Mouse (Mus musculus) lung, postnatal 0 days (tissue): ENCODE results near the gene Wasf2. TPM values are rescaled to one million over a fixed set of nuclear protein-coding genes. Genes with fewer than 3 reads are reported as not detected.
A peak's percentile ranks its signal among the peaks of the same experiment; 100 is the strongest.

Experiments
- ATAC-seq: fragments of 200-750 bp; cut with Nextera tagmentation; 2 replicates; pipeline ENCODE4 v1.8.0; 2017; ENCODE audit warnings: moderate library complexity
- DNase-seq: peaks from one replicate; pipeline ENCODE4 v3.0.0-alpha.2; 2016; ENCODE audit warnings: low spot score
- H3K27ac ChIP-seq: fragments of 300-500 bp; sonication (generic); 2 replicates; pipeline ENCODE4 v1.5.1; 2014; ENCODE audit warnings: antibody characterized with exemption, mild to moderate bottlenecking, low read length, mixed read lengths
- H3K27me3 ChIP-seq: fragments of 300-500 bp; sonication (generic); replicated peaks from 2 replicates; pipeline ENCODE4 v1.6.1; 2014; ENCODE audit warnings: low read length, mixed read lengths; ENCODE audit not compliant: insufficient read depth
- H3K36me3 ChIP-seq: fragments of 300-500 bp; sonication (generic); 2 replicates; pipeline ENCODE4 v1.6.1; 2014; ENCODE audit warnings: low read length, mixed read lengths; ENCODE audit not compliant: insufficient read depth
- H3K4me1 ChIP-seq: fragments of 300-500 bp; sonication (generic); 2 replicates; pipeline ENCODE4 v1.6.1; 2014; ENCODE audit warnings: antibody characterized with exemption, low read depth, low read length, mixed read lengths; ENCODE audit not compliant: insufficient read depth
- H3K4me2 ChIP-seq: fragments of 300-500 bp; sonication (generic); replicated peaks from 2 replicates; pipeline ENCODE4 v1.6.1; 2014; ENCODE audit warnings: low read depth, mild to moderate bottlenecking, low read length, moderate library complexity, mixed read lengths
- H3K4me3 ChIP-seq: fragments of 300-500 bp; sonication (generic); 2 replicates; pipeline ENCODE4 v1.5.1; 2014; ENCODE audit warnings: low read depth, low read length
- H3K9ac ChIP-seq: fragments of 300-500 bp; sonication (generic); replicated peaks from 2 replicates; pipeline ENCODE4 v1.6.1; 2014; ENCODE audit warnings: low read depth, mild to moderate bottlenecking
- H3K9me3 ChIP-seq: fragments of 300-500 bp; sonication (generic); 2 replicates; pipeline ENCODE4 v1.6.1; 2016; ENCODE audit warnings: low read length, mixed read lengths
- CTCF ChIP-seq: IDR thresholded peaks from 2 replicates; pipeline ENCODE4 v1.5.1; 2016; ENCODE audit warnings: antibody characterized with exemption, mild to moderate bottlenecking
- EP300 ChIP-seq: IDR thresholded peaks from 2 replicates; pipeline ENCODE4 v1.6.1; 2016; ENCODE audit warnings: antibody characterized with exemption, mild to moderate bottlenecking, control low read depth
- WGBS: fragments of 180-500 bp; shearing (Covaris S2); extraction: QIAGEN DNeasy Blood & Tissue Kit; methylation state at CpG from one replicate; pipeline ENCODE4 v1.1.7; 2014; 5-methylcytosine and 5-hydroxymethylcytosine counted together
- polyA plus RNA-seq: library from polyadenylated mRNA; unstranded; fragments of >200 nt; fragmentation: Nextera tagmentation; extraction: Ambion mirVana; gene quantifications from 2 replicates; pipeline ENCODE4 v1.2.1, GENCODE M21; 2015

Wasf2 gene
- polyA plus RNA-seq, 1 experiment from 2014 or later = 149 TPM

DNA sequence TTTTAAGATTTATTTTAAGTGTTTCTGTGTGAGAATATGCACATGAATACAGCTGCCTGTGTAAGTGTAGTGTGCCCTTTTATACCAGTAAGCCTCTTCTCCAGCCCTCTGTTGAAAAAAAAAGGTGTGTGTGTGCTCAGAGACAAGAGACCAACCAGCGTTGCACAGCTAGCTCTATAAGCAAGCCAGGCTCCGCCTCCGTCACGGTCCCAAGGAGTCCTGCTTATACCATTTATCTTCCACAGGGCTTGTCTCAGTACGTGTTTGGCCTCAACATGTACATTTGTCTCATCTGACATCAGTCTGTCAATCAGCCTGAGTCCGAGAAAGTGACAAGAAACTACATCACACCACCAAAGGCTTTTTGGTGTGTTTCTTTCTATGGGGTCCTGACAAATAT is 25.4 kb downstream of the Wasf2 start:
- H3K4me1 ChIP-seq = peaks cover 10% of the 10 kb centered on the region; the same call in 1 of the 2 replicates
- TF ChIP-seq EP300 (no peak), CTCF (no peak)
- DNase-seq = no peak
- H3K9me3 ChIP-seq = no peaks in the 10 kb centered on the region
- H3K9ac ChIP-seq = no peak overlapping the region
- H3K36me3 ChIP-seq = no peaks in the 10 kb centered on the region
- WGBS = 70% methylated on average over 6 of the region's 6 CpGs
- no peak overlapping the region for H3K27ac ChIP-seq
- no peaks in the 10 kb centered on the region for H3K27me3 ChIP-seq
- ATAC-seq = no peak
- no peak overlapping the region for H3K4me2 ChIP-seq
- no peak overlapping the region for H3K4me3 ChIP-seq

DNA sequence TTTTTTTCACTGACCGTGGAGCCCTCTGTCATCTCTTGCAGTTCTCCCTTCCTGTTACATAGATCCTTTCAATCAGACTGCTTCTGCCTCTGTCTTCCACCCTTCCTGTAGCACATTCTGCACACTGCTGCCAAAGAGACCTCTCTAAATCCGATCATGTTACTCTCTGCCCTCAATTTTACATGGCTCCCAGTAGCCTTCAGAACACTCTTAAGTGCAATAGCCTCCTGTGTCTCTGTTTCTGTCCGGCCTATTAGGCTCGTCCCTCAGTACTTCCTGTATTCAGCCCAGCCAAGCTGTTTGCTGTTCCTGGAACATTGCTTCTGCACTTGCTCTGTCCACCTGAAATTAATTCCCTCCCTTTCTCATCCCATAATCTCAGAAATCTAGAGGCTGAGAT is 26.1 kb downstream of the Wasf2 start:
- H3K9ac ChIP-seq = no peak overlapping the region
- no peak for DNase-seq
- TF ChIP-seq EP300 = no peak
- no peak for TF ChIP-seq CTCF
- H3K27ac ChIP-seq = no peak overlapping the region
- H3K4me3 ChIP-seq = no peak overlapping the region
- no peak for ATAC-seq
- no peaks in the 10 kb centered on the region for H3K27me3 ChIP-seq
- H3K9me3 ChIP-seq = no peaks in the 10 kb centered on the region
- H3K4me1 ChIP-seq = peaks cover 10% of the 10 kb centered on the region; the same call in 1 of the 2 replicates
- 65% methylated on average over 4 of the region's 4 CpGs for WGBS
- H3K4me2 ChIP-seq = no peak overlapping the region
- H3K36me3 ChIP-seq = no peaks in the 10 kb centered on the region

DNA sequence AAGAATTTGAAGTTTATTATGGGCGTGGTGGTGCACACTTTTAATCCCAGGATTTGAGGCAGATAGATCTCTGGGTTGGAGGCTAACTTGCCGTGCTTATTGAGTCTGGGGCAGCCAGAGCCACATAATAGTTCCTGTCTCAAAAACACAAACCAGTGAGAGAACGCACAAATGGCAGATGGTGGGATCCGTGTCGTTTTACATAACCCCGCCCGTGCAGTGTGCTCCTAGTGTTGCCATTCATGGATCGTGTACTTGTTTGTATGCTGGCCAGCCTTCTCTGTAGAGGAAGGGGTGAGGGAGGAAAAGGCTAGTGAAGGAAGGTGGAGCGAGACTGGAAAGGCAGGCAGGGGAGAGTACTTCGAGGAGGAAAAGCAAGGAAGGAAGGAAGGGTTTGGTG is 26.5 kb downstream of the Wasf2 start:
- no peak overlapping the region for H3K4me2 ChIP-seq
- H3K4me3 ChIP-seq = no peak overlapping the region
- H3K27me3 ChIP-seq = no peaks in the 10 kb centered on the region
- 62% methylated on average over 10 of the region's 10 CpGs for WGBS
- H3K36me3 ChIP-seq = no peaks in the 10 kb centered on the region
- H3K9me3 ChIP-seq = no peaks in the 10 kb centered on the region
- no peak for ATAC-seq
- H3K27ac ChIP-seq = no peak overlapping the region
- no peak for DNase-seq
- no peak overlapping the region for H3K9ac ChIP-seq
- peaks cover 10% of the 10 kb centered on the region; the same call in 1 of the 2 replicates for H3K4me1 ChIP-seq
- TF ChIP-seq CTCF = no peak
- no peak for TF ChIP-seq EP300

DNA sequence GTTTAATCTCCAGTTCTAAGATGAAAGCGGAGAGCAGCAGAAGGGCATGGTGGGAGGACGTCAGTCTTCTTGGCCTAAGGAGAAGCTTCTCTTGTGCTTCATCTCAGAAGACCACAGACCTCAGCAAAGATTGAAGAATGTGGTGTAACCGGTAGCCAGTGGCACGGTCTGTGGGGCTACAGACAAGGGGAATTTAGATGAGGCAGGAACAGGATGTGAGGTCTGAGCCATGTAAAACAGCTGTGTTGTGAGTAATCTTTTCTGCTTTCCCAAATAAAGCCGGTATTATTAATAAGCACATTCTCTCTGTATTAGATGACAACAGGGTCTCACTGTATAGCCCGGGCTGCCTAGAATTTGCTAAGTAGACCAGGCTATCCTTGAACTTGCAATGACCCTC is 28.8 kb downstream of the Wasf2 start:
- Histone ChIP-seq H3K36me3 (0 out of 2 replicates have a peak, but pooled peaks cover 3% of the 10 kb centered on the region), H3K9me3 (no peaks in the 10 kb centered on the region), H3K27ac (peak overlapping the region; percentile 11; the same call in 1 of the 2 replicates), H3K4me1 (peaks cover 10% of the 10 kb centered on the region; the same call in 1 of the 2 replicates), H3K9ac (no peak overlapping the region), H3K4me3 (no peak overlapping the region), H3K4me2 (no peak overlapping the region), H3K27me3 (no peaks in the 10 kb centered on the region)
- peak; percentile 38 for DNase-seq
- peak; percentile 47 for ATAC-seq
- TF ChIP-seq CTCF = no peak
- 42% methylated on average over 6 of the region's 6 CpGs for WGBS

DNA sequence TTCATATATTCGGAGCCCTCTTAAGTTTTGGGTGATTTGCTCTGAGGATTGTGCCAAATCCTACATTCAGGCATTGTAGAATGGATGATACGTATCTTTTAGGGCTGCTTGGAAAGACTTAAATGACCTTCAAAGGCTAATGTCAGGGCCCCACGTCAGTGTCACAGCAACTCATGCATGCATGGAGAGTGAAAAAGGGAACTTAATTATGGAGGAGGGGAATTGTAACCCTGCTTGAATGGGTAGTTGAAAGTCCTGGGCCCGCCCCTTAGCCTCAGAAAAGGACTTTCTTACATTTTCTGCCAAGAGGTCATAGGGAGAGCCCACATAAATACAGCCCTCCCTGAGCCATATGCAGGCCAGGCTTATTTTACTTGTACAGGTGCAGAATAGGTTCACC is 29.3 kb downstream of the Wasf2 start:
- Histone ChIP-seq H3K27me3 (no peaks in the 10 kb centered on the region), H3K4me3 (no peak overlapping the region), H3K4me1 (peaks cover 10% of the 10 kb centered on the region; the same call in 1 of the 2 replicates), H3K9me3 (no peaks in the 10 kb centered on the region), H3K4me2 (no peak overlapping the region), H3K36me3 (0 out of 2 replicates have a peak, but pooled peaks cover 7% of the 10 kb centered on the region), H3K27ac (0 out of 2 replicates have a peak overlapping the region, but pooled peaks have one; percentile 11), H3K9ac (no peak overlapping the region)
- DNase-seq = no peak
- TF ChIP-seq EP300 (no peak), CTCF (no peak)
- 81% methylated on average over 4 of the region's 4 CpGs for WGBS
- ATAC-seq = no peak

DNA sequence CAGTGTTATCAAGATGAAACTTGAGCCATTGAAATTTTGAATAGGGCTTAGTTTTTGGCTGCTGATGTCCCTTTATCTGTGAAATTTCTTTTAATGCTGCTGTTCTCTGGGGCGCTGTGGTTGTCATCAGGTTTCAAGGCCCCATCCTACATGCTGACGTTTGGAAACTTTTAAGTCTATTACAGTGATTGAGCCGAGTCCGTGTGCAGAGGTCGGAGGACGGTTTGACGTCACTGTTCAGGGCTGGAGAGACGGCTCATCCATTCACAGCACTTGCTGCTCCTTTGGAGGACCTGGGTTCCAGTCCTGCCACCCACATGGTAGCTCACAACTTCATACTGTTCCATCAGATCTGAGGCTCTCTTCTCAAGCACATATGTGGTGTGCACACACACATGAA is 29.9 kb downstream of the Wasf2 start:
- TF ChIP-seq EP300 = no peak
- TF ChIP-seq CTCF = no peak
- Histone ChIP-seq H3K9ac (no peak overlapping the region), H3K4me1 (peaks cover 10% of the 10 kb centered on the region; the same call in 1 of the 2 replicates), H3K27ac (no peak overlapping the region), H3K4me3 (no peak overlapping the region), H3K27me3 (no peaks in the 10 kb centered on the region), H3K36me3 (0 out of 2 replicates have a peak, but pooled peaks cover 7% of the 10 kb centered on the region), H3K9me3 (no peaks in the 10 kb centered on the region), H3K4me2 (no peak overlapping the region)
- WGBS = 84% methylated on average over 8 of the region's 8 CpGs
- DNase-seq (no peak), ATAC-seq (no peak)

DNA sequence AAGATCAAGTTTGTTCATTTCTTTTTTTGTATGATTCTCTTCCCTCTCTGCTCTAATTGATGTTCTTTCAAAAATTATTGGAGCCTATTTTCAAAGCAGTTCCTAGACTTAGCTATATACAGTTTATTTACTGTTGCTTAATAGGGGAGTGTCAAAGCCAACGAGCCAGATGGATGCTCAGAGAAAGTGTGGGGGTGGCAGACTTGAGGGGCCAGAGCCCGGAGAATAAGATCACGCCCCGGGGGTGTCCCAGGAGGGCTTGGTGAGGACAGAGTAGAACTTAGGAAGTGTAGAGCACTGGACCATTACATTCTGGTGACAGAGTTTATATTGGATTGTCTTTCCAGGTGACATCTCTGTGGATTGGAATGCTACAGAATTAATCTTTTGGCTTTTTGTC is 30.5 kb downstream of the Wasf2 start:
- ATAC-seq (no peak), DNase-seq (peak; percentile 27)
- no peak overlapping the region for H3K27ac ChIP-seq
- 0 out of 2 replicates have a peak, but pooled peaks cover 7% of the 10 kb centered on the region for H3K36me3 ChIP-seq
- H3K4me2 ChIP-seq = no peak overlapping the region
- H3K9ac ChIP-seq = no peak overlapping the region
- H3K4me1 ChIP-seq = peaks cover 10% of the 10 kb centered on the region; the same call in 1 of the 2 replicates
- 55% methylated on average over 4 of the region's 4 CpGs for WGBS
- no peaks in the 10 kb centered on the region for H3K27me3 ChIP-seq
- H3K9me3 ChIP-seq = no peaks in the 10 kb centered on the region
- no peak overlapping the region for H3K4me3 ChIP-seq
- TF ChIP-seq CTCF = no peak
- TF ChIP-seq EP300 = no peak
